Mouse (Mus musculus) 3134 (cell line): ENCODE measurements around the gene Dnttip2.

ENCODE experiments used
- DNase-seq: peaks from one replicate; pipeline ENCODE4 v3.0.0-alpha.2; 2011; ENCODE audit warnings: low spot score; ENCODE audit not compliant: insufficient read length; ENCODE audit errors: extremely low read depth

Dnttip2 gene

GRCm38 (mm10) chr3:122323841-122324240 lies 49.7 kb downstream of the Dnttip2 start:
- no peak for DNase-seq

- DNase-seq = no peak
Observed at GRCm38 (mm10) chr3:122324528-122324927, 50.3 kb downstream of the Dnttip2 start.

GRCm38 (mm10) chr3:122330484-122330883 lies 56.3 kb downstream of the Dnttip2 start:
- no peak for DNase-seq

- no peak for DNase-seq
Observed at GRCm38 (mm10) chr3:122333493-122333892, 59.3 kb downstream of the Dnttip2 start.

DNA sequence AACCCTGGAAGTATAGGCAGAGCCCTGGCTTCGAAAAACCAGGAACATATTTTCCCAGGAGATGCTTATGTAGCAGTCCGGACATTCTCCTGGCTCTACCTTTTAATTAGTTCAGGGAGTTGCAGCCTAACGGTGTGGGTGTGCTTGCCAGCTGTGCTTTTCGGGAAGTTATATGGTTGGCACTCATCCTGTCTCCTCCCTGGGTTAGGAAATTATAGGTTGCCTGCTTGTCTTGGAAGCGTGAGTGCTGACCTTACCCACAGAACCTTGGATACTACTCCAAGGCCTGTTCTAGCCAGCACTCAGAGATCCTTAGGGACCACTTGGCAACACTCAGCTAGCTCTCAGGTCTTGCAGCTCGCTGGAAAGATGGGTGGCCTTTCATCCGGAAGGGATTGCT lies 59.7 kb downstream of the Dnttip2 start:
- DNase-seq = peak; percentile 62

GRCm38 (mm10) chr3:122334375-122334774 lies 60.2 kb downstream of the Dnttip2 start:
- DNase-seq = no peak
